Mouse (Mus musculus) liver, embryonic 16.5 days (tissue): ENCODE data around the gene Tespa1. TPM values are rescaled to one million over a fixed set of nuclear protein-coding genes. Genes with fewer than 3 reads are reported as not detected.
"Not testable (repeated sequence)": the region's sequence is repeated elsewhere in the genome, so short reads cannot be mapped to it uniquely, and the experiment has no call there.

Source experiments
- ATAC-seq: fragments of 200-750 bp; cut with Nextera tagmentation; 2 replicates; pipeline ENCODE4 v1.8.0; 2017; ENCODE audit warnings: low read depth, mild to moderate bottlenecking, moderate number of reproducible peaks, moderate library complexity
- H3K27ac ChIP-seq: fragments of 300-500 bp; sonication (generic); 2 replicates; pipeline ENCODE4 v1.5.1; 2014; ENCODE audit warnings: mild to moderate bottlenecking, low read length
- H3K27me3 ChIP-seq: fragments of 300-500 bp; sonication (generic); 2 replicates; pipeline ENCODE4 v1.6.1; 2014; ENCODE audit warnings: low read depth, low read length, mixed read lengths; ENCODE audit not compliant: control insufficient read depth, insufficient read depth
- H3K36me3 ChIP-seq: fragments of 300-500 bp; sonication (generic); 2 replicates; pipeline ENCODE4 v1.6.1; 2014; ENCODE audit warnings: mild to moderate bottlenecking; ENCODE audit not compliant: control insufficient read depth, insufficient read depth
- H3K4me1 ChIP-seq: fragments of 300-500 bp; sonication (generic); 2 replicates; pipeline ENCODE4 v1.6.1; 2014; ENCODE audit warnings: low read depth, low read length, mixed read lengths; ENCODE audit not compliant: control insufficient read depth
- H3K4me2 ChIP-seq: fragments of 300-500 bp; sonication (generic); 2 replicates; pipeline ENCODE4 v1.6.1; 2014; ENCODE audit warnings: low read depth, low read length, mixed read lengths
- H3K4me3 ChIP-seq: fragments of 300-500 bp; sonication (generic); 2 replicates; pipeline ENCODE4 v1.5.1; 2014; ENCODE audit warnings: low read depth, mild to moderate bottlenecking, low read length
- H3K9ac ChIP-seq: fragments of 300-500 bp; sonication (generic); 2 replicates; pipeline ENCODE4 v1.6.1; 2014; ENCODE audit warnings: low read depth, low read length
- H3K9me3 ChIP-seq: fragments of 300-500 bp; sonication (generic); replicated peaks from 2 replicates; pipeline ENCODE4 v1.6.1; 2016; ENCODE audit warnings: low read length; ENCODE audit not compliant: control insufficient read depth
- WGBS: fragments of 180-500 bp; shearing (Covaris S2); extraction: QIAGEN DNeasy Blood & Tissue Kit; methylation state at CpG from one replicate; pipeline ENCODE4 v1.1.7; 2014; ENCODE audit not compliant: insufficient replicate concordance; 5-methylcytosine and 5-hydroxymethylcytosine counted together
- polyA plus RNA-seq: library from polyadenylated mRNA; unstranded; fragments of >200 nt; fragmentation: Nextera tagmentation; extraction: Ambion mirVana; gene quantifications from 2 replicates; pipeline ENCODE4 v1.2.1, GENCODE M21; 2015

The Tespa1 gene
- polyA plus RNA-seq, 1 experiment from 2014 or later = 1.2 TPM

DNA sequence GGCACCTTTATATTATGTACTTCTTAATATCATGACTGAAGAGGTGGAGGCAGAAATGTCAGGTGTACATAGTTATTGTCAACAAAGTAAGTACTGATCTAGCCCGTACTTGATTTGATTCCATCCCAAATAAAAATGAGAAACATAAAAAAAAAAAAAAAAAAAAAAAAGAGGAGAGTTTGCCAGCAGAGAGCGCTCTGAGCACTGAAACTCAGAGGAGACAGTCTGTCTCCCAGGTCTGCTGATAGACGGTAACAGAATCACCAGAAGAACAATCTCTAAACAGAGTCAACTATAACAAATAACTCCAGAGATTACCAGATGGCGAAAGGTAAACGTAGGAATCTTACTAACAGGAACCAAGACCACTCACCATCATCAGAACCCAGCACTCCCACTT, 18.5 kb upstream of the Tespa1 start:
- not testable (repeated sequence) for ATAC-seq, H3K36me3 ChIP-seq, H3K27ac ChIP-seq, H3K4me2 ChIP-seq, H3K4me3 ChIP-seq, H3K9ac ChIP-seq, H3K27me3 ChIP-seq, H3K9me3 ChIP-seq, H3K4me1 ChIP-seq
- 63% methylated on average over 3 of the region's 5 CpGs for WGBS

DNA sequence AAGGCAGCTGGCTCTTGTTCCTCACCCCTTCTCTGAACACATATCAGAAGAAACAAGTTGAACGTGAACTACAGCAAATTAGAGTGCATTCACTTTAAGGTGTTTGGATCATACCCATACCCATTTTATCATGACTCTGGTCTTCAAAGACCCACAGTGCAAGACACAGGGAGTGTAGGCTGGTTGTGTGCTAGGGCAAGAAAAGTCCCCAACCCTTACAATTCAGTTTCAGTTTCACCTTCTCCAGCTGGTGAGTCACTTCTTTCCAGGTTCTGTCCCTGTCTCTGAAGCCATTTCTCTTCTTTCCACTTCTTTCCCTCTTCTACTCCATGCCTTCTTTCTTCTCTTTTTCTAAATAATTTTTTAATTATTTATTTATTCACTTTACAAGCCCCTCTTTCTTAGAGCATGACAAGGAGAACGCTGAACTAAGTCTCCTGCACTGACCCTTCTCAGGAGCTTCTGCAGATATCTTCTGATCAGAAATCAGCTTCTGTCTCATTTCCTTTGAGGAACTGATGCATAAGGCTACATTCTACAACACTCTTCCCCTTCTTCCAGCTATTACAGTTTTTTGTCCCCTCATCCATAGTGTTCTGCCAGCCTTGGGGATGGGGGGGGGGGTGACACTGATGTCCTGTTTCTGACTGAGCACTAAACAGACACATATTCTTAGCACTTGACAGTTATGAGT, 11.0 kb upstream of the Tespa1 start:
- no peak overlapping the region for H3K4me2 ChIP-seq
- no peaks in the 10 kb centered on the region for H3K4me1 ChIP-seq
- ATAC-seq = no peak
- H3K9me3 ChIP-seq = no peaks in the 10 kb centered on the region
- WGBS = 38% methylated on average over 2 of the region's 2 CpGs
- no peak overlapping the region for H3K4me3 ChIP-seq
- no peaks in the 10 kb centered on the region for H3K27me3 ChIP-seq
- H3K36me3 ChIP-seq = no peaks in the 10 kb centered on the region
- H3K27ac ChIP-seq = no peak overlapping the region
- no peak overlapping the region for H3K9ac ChIP-seq

DNA sequence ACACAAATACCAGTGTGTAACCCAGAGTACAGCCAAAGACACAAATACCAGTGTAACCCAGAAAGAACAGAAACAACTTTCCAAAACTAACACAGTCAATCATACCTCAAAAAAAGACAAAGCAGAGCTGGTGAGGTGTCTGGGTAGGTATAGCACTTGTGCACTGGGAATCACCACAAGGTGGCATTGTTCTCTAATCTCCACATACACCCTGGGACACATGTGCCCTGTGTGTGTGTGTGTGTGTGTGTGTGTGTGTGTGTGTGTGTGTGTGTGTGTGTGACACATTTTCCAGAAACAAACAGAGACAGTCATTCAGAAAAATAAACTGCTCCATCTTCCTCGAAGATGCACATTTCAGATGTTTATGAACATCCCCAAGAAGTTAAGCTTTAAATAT, 9.1 kb upstream of the Tespa1 start:
- Histone ChIP-seq H3K36me3 (no peaks in the 10 kb centered on the region), H3K27me3 (no peaks in the 10 kb centered on the region), H3K4me3 (no peak overlapping the region), H3K4me2 (no peak overlapping the region), H3K9me3 (no peaks in the 10 kb centered on the region), H3K27ac (no peak overlapping the region), H3K9ac (no peak overlapping the region), H3K4me1 (no peaks in the 10 kb centered on the region)
- ATAC-seq = peak; percentile 54; the same call in 1 of the 2 replicates
- 35% methylated on average over 1 of the region's 1 CpGs for WGBS

DNA sequence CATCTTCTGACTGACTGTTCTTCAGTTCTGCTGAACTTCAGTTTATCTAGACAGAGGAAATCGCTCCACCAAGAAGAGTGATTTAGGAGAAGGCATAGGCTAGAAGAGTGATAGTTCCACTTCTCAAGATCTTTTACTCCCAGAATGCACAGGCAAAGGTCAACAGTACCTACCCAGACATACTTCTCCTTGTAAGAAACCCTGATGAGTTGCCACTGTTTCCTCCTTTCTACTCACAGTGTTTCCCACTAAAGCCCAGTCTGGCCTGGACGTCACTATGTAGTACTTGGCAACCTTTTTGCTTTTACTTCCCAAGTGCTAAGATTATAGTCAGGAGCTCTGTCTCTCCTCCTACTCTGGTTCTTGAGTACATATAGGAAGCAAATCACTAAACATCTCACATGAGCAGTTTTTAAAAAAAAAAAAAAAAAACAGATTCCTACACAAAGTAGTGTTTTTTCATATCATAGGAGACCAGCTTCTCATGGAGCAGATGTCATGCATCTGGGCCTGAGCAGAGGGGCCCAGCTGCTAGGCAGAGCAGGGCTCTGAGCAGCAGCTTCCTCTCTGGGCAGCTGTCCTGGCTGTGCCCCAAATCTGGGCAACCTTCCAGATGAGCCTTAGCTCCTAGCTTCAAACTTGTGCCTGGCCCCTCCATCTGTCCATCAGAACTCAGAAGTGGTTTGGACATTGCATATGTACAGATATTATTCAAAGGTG, 8.4 kb upstream of the Tespa1 start:
- Histone ChIP-seq H3K27ac (no peak overlapping the region), H3K27me3 (no peaks in the 10 kb centered on the region), H3K4me3 (no peak overlapping the region), H3K36me3 (no peaks in the 10 kb centered on the region), H3K9ac (no peak overlapping the region), H3K4me1 (no peaks in the 10 kb centered on the region), H3K9me3 (no peaks in the 10 kb centered on the region), H3K4me2 (no peak overlapping the region)
- ATAC-seq = 0 out of 2 replicates have a peak, but pooled peaks have one; percentile 27
- 36% methylated on average over 2 of the region's 2 CpGs for WGBS

DNA sequence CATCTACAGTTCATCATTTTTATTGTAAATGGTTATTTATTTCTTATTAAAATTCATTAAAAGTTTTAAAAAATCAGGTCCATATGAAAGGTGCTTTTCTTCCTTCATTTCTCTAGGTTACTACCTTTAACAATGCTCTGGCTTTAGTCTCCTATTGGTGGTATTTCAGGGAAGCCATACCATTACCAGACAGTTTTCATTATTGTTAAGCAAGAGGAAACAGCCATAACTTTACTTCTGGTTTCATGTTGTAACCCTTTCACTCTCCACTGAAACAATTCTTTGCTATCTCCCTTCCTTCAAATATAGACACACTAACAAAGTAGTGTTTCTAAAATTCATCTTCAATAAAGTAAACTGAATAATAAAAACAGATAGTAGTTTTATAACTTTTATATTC, 6.8 kb upstream of the Tespa1 start:
- H3K9me3 ChIP-seq = no peaks in the 10 kb centered on the region
- no peak overlapping the region for H3K27ac ChIP-seq
- H3K27me3 ChIP-seq = no peaks in the 10 kb centered on the region
- H3K4me2 ChIP-seq = no peak overlapping the region
- no peak overlapping the region for H3K4me3 ChIP-seq
- no peak for ATAC-seq
- H3K4me1 ChIP-seq = no peaks in the 10 kb centered on the region
- no peaks in the 10 kb centered on the region for H3K36me3 ChIP-seq
- no peak overlapping the region for H3K9ac ChIP-seq

DNA sequence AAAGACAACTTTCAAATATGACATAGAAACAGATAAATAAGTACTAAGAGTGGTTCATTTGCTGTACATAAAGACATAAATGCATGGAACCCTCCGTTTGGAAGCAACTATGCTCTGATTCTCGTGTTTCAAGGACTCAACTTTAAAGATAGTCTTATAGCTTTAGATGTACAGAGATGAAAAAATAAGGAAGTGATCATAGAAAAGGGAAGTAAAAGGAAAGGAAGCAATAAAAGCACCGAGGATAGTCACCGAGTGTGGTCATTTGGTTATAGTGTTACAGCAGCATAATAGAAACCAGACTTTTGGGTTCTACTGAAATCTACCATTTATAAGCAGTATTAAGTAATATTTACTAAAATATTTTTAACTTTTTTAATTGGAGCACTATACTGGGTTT, 4.0 kb upstream of the Tespa1 start:
- WGBS = 23% methylated on average over 4 of the region's 4 CpGs
- Histone ChIP-seq H3K27ac (no peak overlapping the region), H3K9me3 (no peaks in the 10 kb centered on the region), H3K4me3 (no peak overlapping the region), H3K4me2 (no peak overlapping the region), H3K9ac (no peak overlapping the region), H3K4me1 (no peaks in the 10 kb centered on the region), H3K36me3 (no peaks in the 10 kb centered on the region), H3K27me3 (no peaks in the 10 kb centered on the region)
- no peak for ATAC-seq

DNA sequence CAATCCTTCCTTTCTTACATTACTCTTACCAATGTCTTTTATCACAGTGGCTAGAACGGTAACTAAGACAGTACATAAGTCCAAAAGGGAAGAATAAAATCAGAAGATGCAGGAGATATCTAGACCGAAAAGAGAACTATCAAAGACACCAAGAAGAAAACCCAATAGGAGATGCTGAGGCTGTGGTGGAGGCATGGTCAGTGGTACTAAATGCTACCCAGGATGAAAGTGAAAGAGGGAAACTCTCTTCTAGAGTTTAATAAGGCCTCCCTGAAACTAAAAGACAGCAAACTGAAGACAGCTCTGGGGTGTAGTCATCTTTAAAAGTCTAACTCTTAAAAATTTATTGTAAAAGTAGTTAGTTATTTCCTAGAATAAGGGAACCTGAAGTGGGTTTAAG, 2.0 kb upstream of the Tespa1 start:
- no peak for ATAC-seq
- Histone ChIP-seq H3K4me1 (no peaks in the 10 kb centered on the region), H3K9ac (no peak overlapping the region), H3K36me3 (no peaks in the 10 kb centered on the region), H3K4me3 (no peak overlapping the region), H3K27ac (no peak overlapping the region), H3K9me3 (no peaks in the 10 kb centered on the region), H3K27me3 (no peaks in the 10 kb centered on the region), H3K4me2 (no peak overlapping the region)
- WGBS = 56% methylated on average over 2 of the region's 2 CpGs

DNA sequence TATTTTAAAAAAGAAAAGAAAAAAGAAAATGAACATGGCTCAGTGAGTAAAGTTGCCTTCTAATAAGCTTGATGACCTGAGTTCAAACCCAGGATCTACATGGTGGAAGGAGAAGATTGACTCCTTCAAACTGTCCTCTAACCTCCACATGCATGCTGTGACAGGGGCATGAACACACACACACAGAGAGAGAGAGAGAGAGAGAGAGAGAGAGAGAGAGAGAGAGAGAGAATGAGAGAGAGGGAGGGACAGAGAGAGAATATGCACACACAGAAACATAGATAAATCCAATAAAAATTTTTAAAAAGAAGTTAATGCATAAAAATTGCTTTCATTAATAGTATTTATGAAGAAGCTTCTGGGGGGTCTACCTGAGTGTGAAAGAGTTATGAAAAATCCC, 608 bp upstream of the Tespa1 start:
- Histone ChIP-seq H3K4me3 (no peak overlapping the region), H3K4me2 (no peak overlapping the region), H3K36me3 (no peaks in the 10 kb centered on the region), H3K27me3 (no peaks in the 10 kb centered on the region), H3K9me3 (no peaks in the 10 kb centered on the region), H3K27ac (no peak overlapping the region), H3K9ac (no peak overlapping the region), H3K4me1 (no peaks in the 10 kb centered on the region)
- ATAC-seq = no peak

DNA sequence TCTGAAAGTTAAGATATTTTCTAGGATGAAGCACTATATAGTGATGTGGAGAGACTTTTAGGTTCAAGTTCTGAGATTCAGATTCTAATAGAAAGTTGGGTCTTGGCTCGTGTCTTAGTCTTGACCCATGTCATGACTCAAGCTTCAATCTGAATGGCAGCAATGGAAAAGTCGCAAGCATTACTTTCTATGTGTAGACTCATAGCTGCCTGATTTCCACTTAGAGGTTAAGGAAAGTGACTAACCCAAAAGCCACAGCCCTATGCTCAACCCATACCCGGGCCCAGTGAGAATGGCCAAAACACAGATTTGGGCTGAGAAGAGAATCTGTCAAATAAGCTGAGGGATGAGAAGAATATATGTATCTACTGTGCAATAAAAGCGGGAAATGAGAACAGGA, 1.6 kb downstream of the Tespa1 start:
- Histone ChIP-seq H3K4me1 (no peaks in the 10 kb centered on the region), H3K9ac (no peak overlapping the region), H3K9me3 (no peaks in the 10 kb centered on the region), H3K27ac (no peak overlapping the region), H3K27me3 (no peaks in the 10 kb centered on the region), H3K4me2 (no peak overlapping the region), H3K36me3 (no peaks in the 10 kb centered on the region), H3K4me3 (no peak overlapping the region)
- no peak for ATAC-seq
- WGBS = 43% methylated on average over 4 of the region's 4 CpGs
